Mouse (Mus musculus): ENCODE measurements around the gene Pde4c. TPM values are rescaled to one million over a fixed set of nuclear protein-coding genes. Genes with fewer than 3 reads are reported as not detected.

Pde4c gene
- total RNA-seq (2021), result 1 to 10 TPM; 1.4 to 2.0 TPM
- long read RNA-seq, experiment 1, result 0 reads
- long read RNA-seq, experiment 2, result 0 reads

GRCm38 (mm10) chr8:70723486-70724210 is at the start of gene Pde4c:
TSS of gene Pde4c (plus strand) at chr8:70723720.
- no peak for DNase-seq

- no peak for DNase-seq
Observed at GRCm38 (mm10) chr8:70674109-70674508, 49.4 kb upstream of the Pde4c start.

DNA sequence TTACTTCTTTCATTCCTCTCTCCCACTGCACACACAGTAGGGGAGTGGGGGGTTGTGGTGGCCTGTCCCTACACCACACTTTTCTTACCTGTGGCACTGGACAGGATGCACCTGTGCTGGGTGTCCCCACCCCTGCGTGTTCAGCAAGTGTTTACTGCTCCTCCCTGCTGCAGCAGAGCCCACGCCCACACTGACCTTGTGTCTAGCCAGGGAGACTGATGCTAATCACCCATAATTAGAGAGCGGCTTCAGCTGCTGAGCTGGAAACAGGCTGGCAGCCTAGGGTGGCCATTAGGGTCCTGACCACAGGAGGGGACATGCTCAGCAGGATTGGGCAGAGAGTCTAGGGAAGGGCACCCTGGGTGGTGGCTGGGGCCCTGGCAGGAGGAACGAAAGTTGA is 48.8 kb upstream of the Pde4c start:
- no peak for DNase-seq

GRCm38 (mm10) chr8:70675336-70675735 is 48.2 kb upstream of the Pde4c start:
- DNase-seq, result no peak

- no peak for DNase-seq
Observed at GRCm38 (mm10) chr8:70677451-70678080, 46.0 kb upstream of the Pde4c start.

- DNase-seq, result no peak
Observed at GRCm38 (mm10) chr8:70678679-70679078, 44.8 kb upstream of the Pde4c start.

DNA sequence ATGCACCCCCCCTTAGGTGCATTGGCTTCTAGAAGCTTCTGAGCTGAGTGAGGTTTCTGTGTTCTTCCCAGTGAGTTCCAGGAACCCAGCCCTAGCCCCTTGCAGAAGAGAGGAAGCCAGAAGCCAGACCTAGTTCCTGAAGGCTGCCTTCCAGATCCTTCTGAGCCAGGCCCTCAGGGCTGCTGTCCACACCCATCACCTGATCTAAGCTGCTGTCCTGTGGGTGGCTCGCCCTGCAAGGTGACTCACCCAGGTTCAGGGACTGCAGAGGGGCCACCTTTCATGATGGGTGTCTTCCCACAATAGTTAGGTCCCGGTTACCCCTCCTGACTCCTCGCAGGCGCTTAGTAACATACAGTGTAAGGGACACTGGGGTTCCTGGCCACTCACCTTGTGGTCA is 44.1 kb upstream of the Pde4c start:
- no peak for DNase-seq

DNA sequence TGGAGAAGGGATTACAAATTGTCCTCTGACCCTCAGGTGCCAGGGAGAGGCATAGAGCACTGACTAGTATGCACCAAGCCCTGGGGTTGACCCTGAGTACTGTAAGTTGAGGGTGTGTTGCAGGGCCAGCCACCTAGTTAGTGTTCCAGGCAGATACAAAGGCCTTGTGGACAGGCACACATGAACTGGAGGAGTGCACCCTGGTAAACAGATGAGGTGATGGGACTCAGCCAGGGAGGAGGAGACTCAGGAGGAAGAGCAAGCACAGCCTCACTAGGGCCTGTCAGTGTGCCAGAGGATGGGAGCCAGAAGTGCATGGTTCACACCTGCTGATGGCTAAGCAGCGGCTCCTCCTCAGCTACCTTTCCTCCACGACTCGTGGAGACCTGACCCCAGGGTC is 43.5 kb upstream of the Pde4c start:
- peak; percentile 49 to 63 for DNase-seq

GRCm38 (mm10) chr8:70681410-70681809 is 42.1 kb upstream of the Pde4c start:
- no peak for DNase-seq

DNA sequence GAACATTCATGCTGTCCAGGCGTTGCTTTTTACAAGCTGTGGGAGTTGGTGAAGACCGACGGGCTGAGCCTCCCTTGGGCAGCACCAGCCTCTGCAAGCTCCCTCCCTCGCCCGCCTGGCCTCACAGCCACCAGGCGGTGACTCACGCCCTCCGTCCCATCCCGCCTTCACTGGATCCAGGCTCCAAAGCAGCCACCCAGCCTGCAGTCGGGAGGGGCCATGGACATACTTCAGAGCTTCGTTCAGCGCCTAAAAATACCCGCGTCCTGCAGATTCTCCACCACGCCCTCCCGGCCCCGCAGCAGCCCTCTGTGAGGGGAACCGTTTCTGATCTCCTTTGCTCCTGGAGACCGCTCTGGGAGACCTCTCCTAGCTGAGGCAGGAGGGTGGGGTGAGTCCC is 41.3 kb upstream of the Pde4c start:
- peak; percentile 83 to 93 for DNase-seq

GRCm38 (mm10) chr8:70682692-70683091 is 40.8 kb upstream of the Pde4c start:
- DNase-seq, result no peak

DNA sequence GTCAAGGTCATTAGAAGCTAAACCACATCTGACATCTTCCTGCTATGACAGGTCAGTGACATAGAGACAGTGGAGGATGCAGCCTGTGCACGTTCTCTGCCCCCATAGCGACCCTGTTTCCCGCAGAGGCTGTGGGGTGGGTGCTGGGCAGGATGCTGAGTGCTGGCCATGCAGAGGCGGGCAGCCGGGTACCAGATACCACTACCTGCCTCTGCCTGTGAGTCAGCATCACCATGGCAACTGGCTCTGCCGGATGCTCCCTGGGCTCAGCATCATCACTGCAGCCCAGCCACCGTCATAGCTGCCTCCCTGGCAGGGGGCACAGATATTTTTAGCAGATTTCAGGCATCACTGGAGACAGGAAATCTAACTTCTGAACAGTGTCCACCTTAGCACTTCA is 39.2 kb upstream of the Pde4c start:
- no peak for DNase-seq

DNA sequence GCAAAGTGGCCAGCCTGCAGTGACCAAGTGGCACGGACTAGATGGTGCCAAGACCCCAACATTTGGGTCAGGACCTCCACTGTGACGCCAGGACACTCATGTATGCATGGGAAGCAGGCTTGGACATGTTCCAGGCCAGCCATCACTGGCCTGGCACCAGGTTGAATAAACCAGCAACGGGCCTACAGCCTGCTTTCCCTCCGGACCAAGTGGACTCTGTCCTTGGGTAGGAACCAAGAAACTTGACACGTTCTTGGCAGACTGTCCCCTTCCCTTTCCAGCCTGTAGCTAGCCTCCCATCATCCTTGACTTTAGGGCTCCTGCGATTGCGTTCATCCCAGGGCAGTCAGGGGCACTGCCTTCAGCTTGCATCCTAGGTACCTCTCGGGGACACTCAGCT is 35.9 kb upstream of the Pde4c start:
- DNase-seq, result peak; percentile 87 to 88

- DNase-seq, result no peak
Observed at GRCm38 (mm10) chr8:70688136-70688535, 35.4 kb upstream of the Pde4c start.

- DNase-seq, result no peak
Observed at GRCm38 (mm10) chr8:70689892-70690390, 33.6 kb upstream of the Pde4c start.

DNA sequence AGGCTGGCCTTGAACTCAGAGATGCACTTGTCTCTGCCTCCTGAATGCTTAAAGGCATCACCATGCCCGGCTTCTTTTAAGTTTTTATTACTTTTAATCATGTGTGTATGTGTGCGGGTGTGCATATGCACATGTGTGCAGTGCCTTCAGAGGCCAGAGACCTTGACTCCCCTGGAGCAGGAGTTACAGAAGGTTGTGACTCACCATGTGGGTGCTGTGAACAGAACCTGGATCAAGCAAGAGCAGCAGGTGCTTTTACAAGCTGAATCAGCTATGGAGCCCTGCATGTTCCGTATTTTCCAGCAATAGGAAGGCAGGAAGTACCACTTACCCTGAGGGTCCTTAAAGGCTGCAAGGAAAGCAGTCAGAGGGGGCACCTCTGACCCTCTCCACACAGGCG is 32.3 kb upstream of the Pde4c start:
- no peak for DNase-seq

DNA sequence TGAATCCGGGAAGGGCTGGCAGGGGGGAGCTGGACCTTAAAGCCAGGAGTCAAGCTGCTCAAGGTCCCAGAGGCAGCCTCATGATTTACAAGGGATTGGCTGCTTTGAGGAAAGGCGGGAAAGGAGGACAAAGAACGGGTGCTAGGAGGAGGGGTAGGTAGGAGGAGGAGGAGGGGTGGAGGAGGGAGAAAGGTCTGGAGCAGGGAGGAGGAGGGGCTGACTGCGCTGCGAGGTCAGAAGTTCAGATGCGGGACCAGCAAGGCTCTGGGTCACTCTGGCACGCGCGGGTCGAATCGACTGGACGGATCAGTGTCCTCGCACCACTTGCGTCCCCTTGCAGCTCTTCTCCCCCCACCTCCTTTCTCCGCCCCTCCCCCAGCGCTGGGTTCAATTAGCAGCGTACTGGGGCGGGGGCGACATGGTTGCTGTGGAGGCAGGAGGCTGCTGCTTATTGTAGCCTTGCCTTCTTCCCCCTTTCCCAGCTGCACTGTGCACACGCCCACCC is 31.7 kb upstream of the Pde4c start:
- no peak for DNase-seq

- DNase-seq, result no peak
Observed at GRCm38 (mm10) chr8:70693636-70694035, 29.9 kb upstream of the Pde4c start.

GRCm38 (mm10) chr8:70695318-70696018 is 28.1 kb upstream of the Pde4c start:
- peak; percentile 61 to 68 for DNase-seq

DNA sequence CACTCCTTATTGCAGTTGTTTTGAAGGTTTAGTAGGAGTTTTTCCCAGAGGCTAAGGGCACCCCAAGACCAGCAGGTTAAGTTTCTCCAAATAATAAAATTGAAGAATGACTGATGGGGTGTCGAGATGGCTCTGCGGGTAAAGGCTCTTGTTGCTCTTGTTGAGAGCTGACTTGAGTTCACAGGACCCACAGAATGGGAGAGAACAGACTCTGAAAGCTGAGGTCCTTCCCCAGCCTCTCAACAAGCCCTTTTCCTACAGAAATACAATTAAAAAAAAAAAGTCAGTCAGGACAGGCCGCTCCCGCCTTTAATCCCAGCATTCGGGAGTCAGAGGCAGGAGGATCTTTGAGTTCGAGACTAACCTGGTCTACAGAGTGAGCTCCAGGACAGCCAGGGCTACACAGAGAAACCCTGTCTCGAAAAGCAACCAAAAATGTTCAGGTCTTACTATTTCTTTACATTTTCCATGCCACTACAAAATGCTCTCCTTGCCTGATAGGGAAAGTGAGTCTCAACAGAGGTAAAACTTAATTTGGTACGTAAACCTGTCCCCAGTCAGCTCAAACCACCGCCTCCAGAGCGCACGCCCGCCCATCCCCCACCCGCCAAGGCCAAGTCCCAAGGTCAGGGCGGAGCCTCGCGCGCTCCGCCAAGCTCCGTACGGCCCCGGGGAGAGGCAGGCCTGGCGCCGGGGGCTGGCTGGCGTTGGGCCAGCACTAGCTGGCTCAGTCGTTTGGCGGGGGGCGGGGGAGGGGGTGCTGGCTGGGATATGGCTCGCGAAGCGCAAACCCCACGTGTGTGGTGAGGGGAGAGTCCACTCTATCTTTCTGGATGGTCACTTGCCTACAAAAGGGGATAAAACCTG is 27.3 kb upstream of the Pde4c start:
- DNase-seq, result peak; percentile 79 to 86

GRCm38 (mm10) chr8:70696946-70697345 is 26.6 kb upstream of the Pde4c start:
- DNase-seq, result peak in 1 of 2 experiments; percentile 60

All from heart, adult 18-20 months (tissue).